Mouse (Mus musculus): ENCODE data around the gene Cbr2.

The Cbr2 gene

DNA sequence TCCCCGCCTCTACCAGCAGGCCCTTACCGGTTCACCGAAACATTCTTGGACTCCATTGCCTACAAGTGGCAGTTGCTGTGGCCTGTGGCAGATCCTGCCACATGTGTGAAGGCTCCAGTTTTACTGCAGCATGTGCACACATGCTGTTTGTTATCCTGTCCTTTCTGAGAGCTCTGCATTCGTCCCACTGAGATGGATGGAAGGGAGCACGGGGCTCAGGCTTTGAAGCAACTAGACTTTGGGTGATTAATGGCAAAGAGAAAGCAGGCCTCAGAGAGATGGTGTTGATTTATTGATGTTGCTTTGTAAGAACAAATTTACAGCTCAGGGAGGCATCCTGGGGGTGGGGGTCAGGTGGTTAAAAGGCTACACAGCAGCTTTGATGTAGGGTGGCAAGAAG is 21.2 kb downstream of the Cbr2 start:
- no peak for DNase-seq

DNA sequence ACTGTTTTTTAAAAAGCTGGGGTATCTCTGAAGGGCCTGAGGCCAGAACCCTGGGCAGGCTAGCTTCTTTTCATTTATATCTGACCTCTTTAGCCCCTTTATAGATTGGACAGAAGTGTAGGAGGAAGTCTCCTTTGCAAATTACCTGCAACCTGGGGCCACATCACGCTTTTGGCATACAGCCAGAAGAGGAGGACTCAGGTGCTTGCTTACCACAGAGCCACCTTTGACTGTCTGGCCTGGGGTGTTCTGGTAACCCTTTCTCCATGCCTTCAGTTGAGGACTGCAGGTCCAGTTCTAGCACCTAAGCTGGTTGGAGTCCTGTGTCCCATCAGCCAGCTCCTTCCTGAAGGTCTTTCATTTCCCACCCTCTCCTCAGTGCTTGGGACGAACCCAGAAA is 22.4 kb downstream of the Cbr2 start:
- no peak for DNase-seq

DNA sequence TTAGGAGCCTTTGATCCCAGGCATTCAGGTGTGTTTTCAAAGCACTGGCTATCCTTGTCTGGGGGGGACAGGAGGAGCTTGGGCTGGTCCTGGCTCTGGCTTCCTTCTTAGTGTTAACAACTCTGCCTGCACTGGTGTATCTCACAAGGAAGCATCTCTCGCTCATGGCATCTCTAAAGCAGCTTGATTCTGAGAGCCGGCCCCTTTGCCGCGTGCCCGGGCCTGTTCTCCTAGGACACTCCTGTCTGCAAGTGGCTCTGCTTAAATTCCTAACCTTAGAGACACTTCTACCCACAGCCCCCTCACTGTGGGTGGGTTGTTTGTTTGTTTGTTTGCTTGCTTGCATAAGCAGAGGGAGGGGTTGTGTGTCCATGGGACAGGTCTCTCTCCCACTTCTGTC is 23.9 kb downstream of the Cbr2 start:
- DNase-seq, result no peak

DNA sequence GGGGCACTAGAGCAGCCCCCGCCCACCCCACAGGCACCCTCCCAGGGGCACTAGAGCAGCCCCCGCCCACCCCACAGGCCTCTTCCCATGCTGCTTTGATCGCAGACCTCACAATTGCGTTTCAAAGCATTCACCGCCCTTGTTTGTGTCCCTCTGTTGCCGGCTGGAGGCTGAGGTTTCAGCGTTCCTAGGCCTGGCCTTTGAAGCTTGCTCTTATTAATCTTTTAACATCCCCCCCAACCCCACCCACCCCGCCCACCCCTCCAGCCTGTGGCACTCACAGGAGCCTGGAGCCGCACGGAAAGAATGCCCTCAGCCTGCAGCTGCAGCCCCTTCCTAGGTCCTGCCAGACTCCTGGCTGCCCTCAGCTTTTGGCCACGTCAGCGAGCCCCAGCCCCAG is 24.7 kb downstream of the Cbr2 start:
- DNase-seq, result no peak

DNA sequence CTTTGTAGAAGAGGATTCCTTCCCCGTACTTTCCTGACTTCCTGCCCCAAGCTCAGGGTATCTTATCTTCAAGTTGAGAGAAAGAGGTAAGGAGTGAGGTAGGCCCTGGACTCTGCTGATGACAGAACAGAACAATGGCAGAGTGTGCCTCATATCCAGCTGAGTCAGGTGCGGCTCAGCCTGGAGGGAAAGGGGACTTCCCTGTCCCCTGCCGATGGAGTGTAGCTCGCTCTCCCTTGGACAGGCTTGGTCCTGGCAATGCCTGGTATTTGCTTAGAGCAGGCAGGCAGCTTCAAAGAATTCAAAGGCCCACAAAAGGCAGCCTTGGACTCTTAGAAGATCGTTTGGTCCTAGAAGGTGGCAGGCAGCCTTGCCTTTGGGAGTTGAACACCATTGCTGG is 25.8 kb downstream of the Cbr2 start:
- DNase-seq, result no peak

DNA sequence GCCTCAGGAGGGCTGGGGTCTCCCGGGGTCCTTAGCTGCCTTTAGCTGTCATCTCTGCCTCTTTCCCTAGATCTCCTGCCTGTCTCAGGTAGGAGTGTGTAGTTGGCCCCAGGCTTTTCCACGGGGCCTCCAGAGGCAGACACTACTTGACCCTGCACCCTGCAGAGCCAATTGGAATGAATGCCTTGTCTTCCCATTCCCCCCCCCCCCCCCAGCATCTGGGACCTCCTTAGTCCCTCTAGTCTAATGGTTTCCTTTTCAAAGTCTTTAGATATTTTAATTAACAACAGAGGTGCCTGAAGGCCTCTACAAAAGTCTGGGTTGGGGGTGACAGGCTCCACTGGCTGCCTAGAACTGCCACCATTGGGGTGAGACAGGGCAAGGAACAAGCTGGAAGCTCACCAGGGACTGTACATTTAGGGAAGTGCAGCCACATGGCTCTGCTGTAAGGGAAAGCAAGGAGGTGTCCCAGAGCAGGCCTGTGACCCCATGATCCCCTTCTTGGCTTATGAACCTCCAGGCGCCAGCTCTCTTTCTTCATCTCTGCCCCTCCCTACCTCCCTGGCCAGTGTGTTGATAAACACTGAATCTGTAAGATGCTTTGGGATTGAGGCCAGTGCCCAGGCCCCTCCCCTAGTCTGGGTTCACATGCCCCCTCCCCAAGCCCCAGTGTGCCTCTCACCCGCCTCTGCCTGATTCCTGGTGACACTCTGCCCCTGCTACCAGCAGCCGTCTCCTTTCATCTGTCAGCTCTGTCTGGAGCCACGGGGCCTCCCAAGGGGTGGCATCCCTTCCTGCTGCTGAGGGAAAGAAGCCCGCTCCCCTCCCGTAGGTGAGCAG is 27.2 kb downstream of the Cbr2 start:
- DNase-seq, result no peak

DNA sequence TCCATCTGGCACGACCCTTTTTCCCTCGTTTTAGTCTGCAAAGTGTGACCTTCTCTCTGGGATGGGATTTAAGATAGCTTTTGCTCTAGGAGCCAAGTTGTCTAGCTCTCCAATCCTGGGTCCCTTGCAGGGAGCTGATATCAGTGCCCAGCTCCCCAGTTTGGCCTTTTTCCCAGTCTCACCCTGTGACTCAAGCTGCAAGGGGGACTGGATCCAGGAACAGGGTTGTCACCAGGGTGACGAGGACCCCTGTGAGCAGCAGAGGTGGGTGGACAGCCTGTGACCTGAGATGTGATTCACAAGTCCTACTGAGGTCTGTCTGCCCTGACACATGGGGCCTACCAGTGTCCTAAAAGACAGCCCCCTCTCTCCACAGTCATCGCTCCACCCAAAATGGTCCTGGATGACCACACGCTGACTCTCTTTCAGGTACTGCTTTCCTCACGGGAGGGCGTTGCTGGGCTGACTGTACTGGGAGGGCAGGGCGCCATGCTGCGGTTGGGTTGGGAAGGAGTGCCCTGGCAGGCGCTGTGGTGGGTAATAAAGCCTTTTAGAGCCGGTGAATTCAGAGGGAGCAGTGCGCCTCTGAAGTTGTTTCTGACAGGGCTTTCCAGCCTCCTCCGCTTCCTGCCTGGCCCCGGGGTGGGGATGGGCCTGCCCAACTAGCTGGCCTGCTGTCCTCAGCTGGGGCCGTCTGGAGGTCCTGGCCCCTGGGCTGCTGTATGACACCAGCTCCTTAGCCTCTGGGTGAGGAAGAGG is 28.0 kb downstream of the Cbr2 start:
- peak in 1 of 2 experiments; percentile 43 for DNase-seq

DNA sequence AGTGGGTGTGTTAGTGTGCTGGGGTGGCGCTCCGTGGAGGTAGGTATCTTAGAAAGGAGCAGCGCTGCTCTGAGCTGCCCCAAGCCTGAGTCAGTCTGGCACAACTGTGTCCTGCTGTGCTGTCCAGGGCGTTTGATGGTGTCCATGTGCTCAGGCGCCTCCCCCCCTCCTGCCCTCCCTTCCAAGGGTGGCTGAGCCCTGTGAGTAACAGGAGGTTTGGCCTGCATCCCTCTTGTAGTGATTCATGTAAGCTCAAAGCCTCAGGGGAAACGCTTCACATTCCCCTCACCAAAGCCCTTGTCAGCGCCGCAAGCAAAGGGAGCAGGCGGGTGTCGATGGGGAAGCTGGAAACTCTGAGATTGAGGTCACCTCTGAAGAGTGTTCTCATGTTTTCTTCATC is 34.2 kb downstream of the Cbr2 start:
- no peak for DNase-seq

DNA sequence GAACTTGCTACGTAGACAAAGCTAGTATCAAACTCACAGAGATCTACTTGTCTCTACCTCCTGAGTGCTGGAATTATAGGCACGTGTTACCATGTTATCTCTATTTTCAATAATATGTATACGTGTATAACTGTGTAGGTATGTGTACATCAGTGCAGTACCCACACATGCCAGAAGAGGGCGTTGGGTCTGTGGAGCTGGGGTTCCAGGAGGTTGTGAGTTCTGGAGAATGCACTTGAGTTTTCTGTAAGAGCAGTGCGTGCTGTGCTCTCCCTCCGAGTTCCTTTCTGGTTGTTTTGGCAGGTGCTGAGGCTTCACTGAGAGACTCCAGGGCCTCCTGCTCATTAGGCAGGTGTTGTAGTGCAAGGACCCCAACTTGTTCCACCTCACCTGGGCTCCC is 35.3 kb downstream of the Cbr2 start:
- DNase-seq, result no peak

DNA sequence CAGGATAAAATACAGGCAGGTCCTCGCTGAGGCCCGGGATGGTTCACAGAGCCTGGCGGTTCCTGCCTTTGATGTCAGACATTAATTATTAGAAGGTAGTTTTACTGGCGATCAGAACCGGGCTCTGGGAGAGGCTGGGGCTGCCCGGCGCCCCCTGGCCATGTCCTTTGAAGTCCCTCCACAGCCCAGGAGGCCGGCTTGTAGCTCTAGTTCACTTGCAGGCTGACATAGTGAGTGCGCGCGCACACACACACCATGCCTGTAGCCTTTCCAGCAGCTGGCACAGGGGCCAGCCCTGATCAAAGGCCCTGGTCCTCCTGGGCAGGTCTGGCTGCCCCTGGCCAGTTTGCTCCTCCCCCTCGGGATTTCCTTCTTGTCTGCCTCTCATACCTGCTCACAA is 36.3 kb downstream of the Cbr2 start:
- no peak for DNase-seq

DNA sequence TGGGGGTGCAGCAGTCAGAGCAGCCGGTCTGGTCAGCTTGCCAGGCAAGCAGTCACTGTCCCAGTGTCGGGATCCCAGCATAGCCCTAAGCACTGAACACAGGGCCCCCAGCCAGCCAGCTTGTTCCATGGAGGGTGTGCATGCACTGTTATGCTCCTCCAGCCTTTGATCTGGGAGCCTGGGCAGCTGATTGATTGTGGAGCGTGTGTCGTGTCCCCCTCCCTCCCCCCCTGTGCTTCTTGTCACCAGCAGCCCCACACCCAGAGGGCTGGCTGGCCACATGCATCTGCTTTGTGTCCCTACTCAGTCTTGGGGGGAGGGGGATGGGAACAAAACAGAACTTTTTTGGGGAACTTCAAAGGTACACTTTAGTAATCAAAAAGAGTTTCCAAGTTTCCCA is 36.7 kb downstream of the Cbr2 start:
- DNase-seq, result peak; percentile 51 to 66

DNA sequence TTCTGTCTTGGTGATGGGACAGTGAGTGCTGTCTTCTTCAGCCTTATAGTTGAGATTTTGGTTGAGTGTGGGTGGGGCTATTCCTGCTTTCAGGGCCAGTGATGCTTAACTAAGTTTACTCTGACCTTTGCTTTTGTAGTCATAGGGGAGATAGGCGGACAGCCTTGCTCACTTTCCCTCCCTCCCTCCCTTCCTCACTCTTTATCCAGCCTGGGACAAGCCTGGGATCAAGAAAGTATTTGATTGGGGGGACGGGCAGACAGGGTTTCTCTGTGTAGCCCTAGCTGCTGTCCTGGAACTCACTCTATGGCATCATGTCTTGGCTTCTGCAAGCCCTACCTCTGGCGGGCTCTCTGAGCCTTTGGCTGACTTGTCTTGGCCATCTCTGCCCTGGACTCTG is 38.5 kb downstream of the Cbr2 start:
- DNase-seq, result no peak

DNA sequence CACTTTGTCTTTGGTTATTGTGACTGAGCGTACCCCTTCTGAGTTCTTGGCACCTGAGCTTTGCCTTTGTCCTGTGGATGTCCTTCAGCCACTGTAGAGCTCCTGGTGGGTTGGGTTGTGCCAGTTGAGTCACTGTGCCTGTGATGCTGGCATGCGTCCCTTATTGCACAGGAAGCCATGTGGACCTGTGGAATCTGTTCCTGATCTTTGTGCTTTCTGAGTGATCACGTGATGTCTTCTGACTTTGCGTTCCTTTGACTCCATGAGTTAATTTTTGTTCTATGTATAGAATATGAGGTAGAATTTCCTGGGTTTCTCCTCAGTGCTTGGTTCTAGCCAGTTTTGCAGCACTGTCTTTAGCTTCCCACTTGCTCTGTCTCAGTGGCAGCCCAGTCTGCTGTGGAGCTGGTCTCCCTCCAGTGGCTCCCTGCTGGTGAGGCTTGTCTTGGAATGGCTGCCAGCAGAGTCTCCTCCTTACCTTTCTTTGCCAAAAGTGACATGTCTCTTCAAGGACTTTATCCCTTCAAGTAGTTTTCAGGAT is 39.4 kb downstream of the Cbr2 start:
- DNase-seq, result peak in 1 of 2 experiments; percentile 49

DNA sequence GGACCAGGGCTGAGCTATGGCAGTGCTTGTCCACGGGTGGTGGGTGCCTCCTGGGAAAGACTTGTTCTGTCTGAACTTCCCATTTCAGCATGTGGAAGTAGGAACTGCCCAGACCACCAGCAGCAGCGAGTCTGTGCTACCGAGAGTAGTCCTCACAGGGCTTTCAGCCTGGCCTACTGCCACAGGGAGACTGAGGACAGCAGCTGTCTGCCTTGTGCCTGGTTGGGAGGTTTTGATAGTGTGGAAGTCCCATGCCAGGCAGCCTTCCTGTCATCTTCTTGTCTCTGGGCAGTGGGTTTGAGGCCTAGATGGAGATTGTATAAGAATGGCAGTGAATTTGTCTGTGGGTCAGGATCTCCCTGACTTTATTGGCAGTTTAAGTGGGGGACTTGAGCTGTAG is 42.5 kb downstream of the Cbr2 start:
- no peak for DNase-seq

DNA sequence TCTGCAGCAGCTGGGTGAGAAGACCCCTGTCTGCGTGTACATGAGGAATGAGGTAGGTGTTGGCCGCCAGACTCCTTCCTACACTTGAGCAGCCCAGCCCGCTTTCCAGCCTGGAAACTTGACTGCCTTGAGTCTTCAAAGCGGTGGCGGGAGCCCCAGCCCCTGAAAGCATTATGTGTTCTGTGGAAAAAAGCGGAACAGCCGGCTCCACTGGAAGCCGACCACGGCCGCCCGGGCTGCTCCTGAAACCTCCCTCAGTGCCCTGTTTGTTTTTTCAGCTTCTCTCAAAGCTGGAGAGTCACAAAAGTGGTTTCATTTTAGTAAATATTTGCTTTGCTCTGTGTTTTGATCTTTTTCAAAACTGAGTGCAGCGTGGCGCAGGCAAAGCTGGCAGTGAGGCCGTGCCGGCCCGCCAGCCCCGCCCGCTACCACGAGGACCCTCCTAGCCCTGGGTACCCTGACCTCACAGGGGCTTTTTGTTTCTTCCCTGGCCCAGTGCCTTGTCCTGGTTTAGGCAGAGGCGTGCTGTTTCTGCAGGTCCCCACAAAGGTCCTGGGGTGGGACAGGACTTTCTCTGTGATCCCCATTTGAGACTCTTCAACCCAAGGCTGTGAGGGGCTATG is 45.2 kb downstream of the Cbr2 start:
- DNase-seq, result no peak

DNA sequence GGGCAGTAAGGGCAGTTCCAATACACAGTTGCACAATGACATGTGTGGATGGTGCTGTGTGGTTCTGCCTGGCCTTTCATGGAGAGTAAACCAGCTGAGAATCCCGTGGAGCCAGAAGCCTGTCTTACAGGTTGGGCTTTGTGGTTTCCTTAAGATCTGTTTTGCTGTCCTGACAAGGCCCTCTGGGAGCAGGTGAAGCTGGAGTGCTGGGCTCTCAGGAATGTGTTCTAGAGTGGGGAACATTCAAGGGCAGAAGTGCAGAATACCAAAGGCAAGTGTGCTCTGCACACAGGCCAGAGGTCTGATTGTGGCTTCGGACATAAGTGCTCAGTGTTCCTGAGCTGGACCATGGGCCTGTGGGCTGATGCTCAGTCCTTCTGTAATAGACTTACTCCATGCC is 47.3 kb downstream of the Cbr2 start:
- DNase-seq, result no peak

DNA sequence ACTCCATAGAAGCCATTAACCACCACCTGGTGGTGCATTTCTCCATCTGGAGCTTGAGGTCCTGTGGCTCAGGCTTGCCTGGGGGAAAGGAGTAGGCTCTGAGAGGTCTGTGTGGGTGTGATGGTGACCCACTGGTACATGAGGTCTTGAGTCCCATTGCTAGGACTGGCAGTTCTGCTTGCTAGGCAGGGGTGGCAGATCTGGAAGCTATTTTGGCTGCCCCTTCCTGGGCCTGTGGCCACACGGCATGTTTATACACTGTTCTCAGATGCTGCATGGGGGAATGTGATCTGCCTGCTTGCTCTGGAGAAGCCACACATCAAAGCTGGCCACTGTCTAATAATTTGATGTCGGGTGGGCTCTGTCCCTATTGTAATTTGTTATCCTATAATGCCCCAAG is 47.8 kb downstream of the Cbr2 start:
- no peak for DNase-seq

DNA sequence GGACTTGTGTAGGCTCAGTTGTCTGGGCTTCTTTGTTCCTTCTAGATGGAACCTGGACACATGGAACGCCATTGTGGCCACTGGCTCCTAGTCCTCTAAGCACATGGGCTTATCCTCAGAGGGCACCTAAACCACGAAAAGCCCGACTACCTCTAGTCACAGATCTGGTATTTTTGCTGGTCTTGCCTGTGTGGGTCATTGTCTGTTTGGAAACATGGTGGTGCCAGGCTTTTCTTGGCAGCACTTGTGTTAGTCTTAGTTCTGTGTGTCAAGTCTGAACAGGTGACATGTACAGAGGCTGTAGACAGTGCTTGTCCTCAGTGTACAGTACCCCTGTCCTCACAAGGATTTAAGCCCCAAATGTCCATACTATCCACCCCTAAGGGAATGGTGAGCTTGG is 48.4 kb downstream of the Cbr2 start:
- no peak for DNase-seq

DNA sequence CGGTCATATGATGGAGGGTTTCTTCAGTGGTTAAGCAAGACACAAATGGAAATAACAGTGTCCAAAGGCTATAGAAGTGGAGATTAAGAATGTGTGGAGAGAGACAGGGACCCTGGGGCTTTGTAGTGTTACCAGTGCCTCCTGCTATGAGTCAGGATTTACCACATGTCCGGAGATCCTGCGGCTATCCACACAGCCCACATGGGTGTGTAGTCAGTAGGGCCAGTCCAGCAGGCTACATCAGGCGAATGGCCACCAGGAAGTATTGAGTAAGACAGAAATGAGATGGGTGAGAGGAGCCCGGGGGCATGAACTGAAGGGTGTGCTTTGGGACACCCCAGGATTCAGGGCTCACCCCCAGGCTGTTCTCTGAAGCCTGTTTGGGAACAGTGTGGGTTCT is 49.2 kb downstream of the Cbr2 start:
- no peak for DNase-seq

DNA sequence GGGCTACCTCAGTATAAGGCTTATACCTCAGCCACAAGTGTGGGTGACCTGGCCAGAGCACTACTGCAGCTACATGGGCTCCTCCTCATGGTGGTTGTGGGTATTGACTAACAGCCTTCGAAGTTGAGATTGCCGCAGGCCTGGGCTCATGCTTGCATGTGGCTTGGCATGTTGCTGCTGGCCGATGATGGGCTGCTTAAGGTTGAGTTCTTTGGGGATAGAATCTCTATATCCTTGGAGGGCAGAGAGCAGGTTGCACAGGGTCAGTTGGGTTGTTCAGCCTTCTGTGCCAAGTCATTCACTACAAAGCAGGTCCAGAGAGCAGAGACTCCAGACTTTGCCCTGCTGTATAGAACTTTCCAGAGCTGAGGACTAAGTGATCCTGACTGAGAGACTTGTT is 52.0 kb downstream of the Cbr2 start:
- DNase-seq, result peak; percentile 33 to 42

Data from cerebellum, postnatal 10 days (tissue).